Mouse (Mus musculus) adrenal gland, postnatal 36 days (tissue): Measurements from ENCODE around the gene Gm20481. TPM values are rescaled to one million over a fixed set of nuclear protein-coding genes. Genes with fewer than 3 reads are reported as not detected.
A peak's percentile ranks its signal among the peaks of the same experiment; 100 is the strongest.
"Not testable (repeated sequence)": the region's sequence is repeated elsewhere in the genome, so short reads cannot be mapped to it uniquely, and the experiment has no call there.

ENCODE experiments used
- DNase-seq, 2 experiments: peaks; one replicate each; pipeline ENCODE4 v3.0.0; 2021; ENCODE audit warnings: mixed read lengths in 1 of 2
- long read RNA-seq, 2 experiments: library from polyadenylated mRNA; stranded (forward); transcript quantifications; one replicate each; pipeline ENCODE4 v2.0.0; 2021; ENCODE audit warnings: borderline sequencing depth in 2 of 2
- total RNA-seq, 2 experiments: library from RNA; stranded (reverse); gene quantifications; 2 replicates each; pipeline ENCODE4 v1.2.3; 2021

Gm20481 gene
- total RNA-seq, result not detected
- long read RNA-seq, experiment 1, partial matches to known transcripts, result 0 of 2 reads
- long read RNA-seq, experiment 1, other reads (novel, unspliced or antisense), result 2 of 2 reads
- long read RNA-seq, experiment 2, partial matches to known transcripts, result 0 of 1 reads
- long read RNA-seq, experiment 2, other reads (novel, unspliced or antisense), result 1 of 1 reads

DNA sequence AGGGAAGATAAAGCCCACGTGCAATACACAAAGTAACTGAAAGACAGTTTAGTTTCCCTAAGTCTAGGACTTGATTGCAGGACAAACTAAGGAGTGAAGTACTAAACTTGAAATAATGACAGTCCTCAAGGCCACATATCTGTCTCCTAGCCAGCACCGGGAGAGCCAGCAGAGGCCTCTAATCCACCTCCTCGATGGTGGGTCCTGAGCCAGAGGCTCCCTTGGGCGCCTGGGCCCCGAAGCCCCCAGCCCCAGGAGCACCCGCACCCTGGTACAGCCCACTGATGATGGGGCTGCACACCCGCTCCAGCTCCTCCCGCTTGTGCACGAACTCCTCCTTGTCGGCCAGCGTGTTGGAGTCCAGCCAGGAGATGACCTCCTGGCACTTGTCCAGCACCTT lies at the start of gene Gm20481:
Gm20481 (plus strand) TSS at position 91 of the 400 bp plus-strand sequence.
- peak in 1 of 2 experiments; percentile 39 for DNase-seq

DNA sequence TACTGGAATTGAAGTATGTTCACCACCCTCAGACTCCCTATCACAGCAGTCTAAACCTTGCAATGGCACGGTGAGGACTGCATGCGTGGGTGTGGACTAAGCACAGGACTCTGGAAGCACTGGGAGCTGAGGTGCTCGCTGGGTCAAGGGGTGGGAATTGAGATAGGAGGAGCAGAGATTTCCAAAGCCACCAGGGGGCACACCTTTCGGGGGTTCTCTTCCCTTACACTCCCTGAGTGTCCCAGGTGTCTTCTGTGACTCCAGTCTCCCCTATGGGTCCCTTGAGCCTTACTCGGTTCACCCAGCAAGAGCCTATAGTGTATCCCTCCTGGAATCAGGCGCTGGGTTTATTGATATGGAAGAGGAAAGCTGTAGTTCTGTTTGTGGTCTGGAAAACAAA lies 46.8 kb upstream of the Gm20481 start:
- no peak for DNase-seq

DNA sequence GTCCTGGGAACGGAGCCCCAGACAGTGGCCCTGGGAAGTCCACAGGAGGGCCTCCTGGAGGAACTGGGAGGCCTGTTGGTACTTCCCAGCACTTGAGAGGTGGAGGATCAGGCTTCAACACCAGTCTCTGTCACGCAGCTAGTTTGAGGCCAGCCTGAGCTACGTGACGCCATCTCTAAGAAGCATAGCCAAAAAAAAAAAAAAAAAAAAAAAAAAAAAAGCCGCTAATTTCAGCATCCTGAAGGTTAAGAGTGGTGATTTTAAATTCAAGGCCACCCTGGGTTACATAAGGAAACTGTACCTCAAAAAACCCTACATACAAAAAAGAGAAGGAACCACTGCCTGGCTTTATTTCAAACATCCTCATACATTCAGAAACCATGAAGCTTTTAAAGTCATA lies 45.5 kb upstream of the Gm20481 start:
- no peak for DNase-seq

DNA sequence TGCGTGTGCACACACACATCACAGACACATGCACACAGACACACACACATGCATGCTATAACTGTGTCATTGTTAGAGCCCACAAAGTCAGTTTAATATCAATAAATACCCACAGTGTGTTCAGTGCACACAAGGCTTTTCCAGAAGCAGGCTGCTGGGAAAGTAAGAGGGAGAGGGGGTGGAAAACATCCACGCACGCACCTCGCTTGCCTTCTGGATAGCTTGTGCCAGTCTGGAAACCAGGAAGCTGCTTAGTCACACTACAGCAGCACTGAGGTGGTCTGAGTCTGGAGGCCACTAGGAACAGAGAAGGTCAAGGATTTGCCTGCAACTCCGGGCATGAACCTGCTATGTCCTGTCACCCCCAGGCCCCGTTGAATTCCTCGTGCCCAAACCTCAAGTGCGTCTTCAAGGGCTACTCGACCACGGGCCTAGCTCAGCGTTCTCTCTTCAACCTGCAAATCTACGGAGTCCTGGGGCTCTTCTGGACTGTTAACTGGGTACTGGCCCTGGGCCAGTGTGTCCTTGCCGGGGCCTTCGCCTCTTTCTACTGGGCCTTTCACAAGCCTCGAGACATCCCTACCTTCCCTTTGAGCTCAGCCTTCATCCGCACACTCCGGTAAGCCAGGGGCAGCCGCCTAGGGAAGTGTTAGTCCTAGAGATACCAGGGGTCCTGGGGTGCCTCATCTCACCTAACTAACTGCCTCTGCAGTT lies 42.2 kb upstream of the Gm20481 start:
- DNase-seq, result peak; percentile 47 to 55

DNA sequence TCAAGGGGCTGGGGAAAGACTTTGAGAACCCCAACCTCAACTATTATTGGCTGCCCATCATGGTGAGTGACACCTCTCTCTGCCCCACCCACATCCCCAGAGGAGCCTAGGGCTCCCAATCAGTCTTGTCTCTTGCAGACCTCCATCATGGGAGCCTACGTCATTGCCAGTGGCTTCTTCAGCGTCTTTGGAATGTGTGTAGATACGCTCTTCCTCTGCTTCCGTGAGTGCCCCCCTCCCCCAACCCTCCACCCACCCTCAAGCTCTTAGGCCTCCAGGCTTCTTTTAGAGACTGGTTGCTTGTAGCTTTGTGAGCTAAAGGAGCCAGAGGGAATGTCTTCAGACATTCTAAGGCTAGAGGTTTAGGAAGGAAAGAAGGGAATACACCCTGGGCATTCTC lies 40.9 kb upstream of the Gm20481 start:
- DNase-seq, result no peak

DNA sequence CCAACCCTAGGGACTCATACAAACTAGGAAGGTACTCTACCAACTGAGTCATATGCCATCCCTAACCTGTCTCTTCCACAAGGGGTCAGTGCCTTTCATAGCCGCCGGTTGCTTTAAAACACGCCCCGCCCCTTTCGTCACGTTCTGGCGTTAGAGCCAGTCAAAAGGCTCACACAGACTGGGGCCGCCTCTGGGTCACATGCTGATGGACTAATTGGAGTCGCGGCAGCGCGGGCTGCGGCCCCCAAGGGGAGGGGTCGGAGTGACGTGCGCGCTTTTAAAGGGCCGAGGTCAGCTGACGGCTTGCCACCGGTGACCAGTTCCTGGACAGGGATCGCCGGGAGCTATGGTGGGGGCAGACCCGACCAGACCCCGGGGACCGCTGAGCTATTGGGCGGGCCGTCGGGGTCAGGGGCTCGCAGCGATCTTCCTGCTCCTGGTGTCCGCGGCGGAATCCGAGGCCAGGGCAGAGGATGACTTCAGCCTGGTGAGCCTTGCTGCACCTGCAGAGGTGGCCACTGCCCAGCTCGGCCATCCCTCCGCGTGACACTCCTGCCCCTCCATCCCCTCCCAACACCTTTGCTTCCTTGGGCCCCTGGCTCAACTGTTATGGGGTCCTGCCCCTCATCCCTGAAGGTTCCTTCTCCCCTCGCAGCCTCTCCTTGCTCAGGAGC lies 38.5 kb upstream of the Gm20481 start, which contains the start of gene Neu1:
Neu1 (plus strand) TSS at position 193 of the 674 bp plus-strand sequence.
- peak; percentile 99 for DNase-seq

DNA sequence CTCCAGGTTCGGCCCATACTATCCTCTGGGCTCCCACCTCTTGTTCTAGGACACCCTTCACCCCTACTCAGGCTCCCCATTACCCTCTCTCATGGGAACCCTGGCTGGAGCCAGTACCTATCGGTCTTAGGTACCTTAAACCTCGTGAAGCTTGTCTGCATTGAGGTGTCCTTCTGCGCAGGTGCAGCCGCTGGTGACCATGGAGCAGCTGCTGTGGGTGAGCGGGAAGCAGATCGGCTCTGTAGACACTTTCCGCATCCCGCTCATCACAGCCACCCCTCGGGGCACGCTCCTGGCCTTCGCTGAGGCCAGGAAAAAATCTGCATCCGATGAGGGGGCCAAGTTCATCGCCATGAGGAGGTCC lies 38.0 kb upstream of the Gm20481 start:
- peak; percentile 29 to 45 for DNase-seq

DNA sequence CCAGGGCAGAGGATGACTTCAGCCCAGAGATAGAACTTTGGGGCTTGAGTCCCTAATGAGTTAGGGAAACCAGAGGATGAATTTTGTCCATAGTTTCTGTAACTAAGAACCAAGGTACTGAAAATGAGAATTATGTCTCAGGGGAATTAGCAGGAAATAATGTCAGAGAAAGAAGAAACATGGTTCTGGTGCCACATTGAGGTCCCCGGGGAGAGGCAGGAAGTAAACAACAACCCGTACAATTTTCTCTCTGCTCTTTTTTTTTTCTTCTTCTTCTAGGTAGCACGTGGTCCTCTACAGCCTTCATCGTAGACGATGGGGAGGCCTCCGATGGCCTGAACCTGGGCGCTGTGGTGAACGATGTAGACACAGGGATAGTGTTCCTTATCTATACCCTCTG lies 37.4 kb upstream of the Gm20481 start:
- DNase-seq, result no peak

DNA sequence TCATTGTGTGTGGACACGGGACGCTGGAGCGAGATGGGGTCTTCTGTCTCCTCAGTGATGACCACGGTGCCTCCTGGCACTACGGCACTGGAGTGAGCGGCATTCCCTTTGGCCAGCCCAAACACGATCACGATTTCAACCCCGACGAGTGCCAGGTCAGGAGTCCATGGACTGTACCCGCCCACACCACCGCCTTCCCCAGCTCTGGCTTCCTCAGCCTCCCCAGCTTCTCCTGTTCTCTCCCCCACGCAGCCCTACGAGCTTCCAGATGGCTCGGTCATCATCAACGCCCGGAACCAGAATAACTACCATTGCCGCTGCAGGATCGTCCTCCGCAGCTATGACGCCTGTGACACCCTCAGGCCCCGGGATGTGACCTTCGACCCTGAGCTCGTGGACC lies 35.7 kb upstream of the Gm20481 start:
- no peak for DNase-seq

DNA sequence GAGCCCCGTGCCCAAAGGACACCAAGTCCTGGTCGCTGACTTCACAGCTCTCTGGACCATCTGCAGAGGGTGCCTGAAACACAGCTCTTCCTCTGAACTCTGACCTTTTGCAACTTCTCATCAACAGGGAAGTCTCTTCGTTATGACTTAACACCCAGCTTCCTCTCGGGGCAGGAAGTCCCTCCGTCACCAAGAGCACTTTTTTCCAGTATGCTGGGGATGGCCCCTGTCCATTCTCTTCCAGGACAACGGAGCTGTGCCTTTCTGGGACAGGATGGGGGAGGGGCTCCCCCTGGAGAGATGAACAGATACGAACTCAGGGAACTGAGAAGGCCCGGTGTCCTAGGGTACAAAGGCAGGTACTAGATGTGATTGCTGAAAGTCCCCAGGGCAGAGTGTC lies 34.9 kb upstream of the Gm20481 start:
- DNase-seq, result peak in 1 of 2 experiments; percentile 58

DNA sequence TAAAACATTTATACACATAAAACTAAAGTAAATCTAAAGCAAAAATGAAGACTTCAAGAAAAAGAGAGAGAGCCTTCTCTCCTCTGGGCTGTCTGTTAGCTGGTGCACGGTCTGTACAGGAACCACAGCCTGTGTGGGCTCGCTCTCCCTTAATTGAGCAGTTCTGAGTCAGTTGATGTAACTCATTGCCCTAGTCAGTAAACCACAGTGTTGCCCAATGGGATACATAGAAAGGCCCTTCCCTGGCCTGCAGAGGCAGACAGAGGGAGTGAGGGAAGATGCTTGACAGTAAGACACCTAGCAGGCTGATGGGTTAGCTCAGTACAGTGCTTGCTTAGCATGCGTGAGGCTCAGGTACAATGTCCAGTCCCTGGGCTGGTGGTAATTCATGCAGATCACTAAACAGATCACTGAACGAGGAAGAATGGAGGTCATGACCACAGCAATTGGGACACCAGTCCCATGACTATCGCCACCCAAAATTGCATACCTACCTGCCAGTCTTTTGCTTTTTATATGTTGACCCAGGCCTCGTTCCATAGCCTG lies 31.7 kb upstream of the Gm20481 start:
- DNase-seq, result no peak

DNA sequence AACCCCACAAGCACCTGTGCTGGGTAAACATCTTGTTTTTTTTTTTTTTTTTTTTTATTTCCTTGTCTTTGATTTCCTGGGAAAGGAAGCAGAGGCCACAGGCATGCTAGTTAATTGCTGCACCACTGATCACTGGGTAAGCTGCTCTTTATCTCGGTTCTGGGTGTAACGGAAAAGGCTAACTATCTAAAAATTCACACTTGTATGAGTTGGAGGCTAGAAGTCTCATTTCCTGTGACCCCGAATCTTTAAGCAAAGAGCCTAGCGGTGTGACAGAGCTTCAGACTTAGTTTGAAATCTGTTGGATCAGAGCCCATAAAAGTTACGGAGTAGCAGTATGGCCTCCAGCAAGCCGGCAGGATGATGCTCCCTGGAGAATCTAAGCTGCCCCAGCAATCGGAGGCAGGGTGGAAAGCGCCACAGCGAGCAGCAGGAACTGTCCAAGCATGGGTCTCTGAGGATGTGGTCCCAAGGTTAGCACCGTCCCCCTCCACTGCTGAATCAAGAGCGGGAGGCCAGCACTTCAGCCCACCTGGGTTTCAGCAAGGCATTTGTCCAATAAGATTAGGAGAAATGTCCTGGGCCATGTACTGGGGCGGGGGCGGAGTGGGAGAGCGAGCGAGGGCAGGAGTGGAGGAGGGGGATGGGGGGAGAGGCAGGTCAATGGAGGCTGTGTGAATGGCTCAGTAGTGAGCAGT lies 28.2 kb upstream of the Gm20481 start:
- DNase-seq, result peak in 1 of 2 experiments; percentile 28

DNA sequence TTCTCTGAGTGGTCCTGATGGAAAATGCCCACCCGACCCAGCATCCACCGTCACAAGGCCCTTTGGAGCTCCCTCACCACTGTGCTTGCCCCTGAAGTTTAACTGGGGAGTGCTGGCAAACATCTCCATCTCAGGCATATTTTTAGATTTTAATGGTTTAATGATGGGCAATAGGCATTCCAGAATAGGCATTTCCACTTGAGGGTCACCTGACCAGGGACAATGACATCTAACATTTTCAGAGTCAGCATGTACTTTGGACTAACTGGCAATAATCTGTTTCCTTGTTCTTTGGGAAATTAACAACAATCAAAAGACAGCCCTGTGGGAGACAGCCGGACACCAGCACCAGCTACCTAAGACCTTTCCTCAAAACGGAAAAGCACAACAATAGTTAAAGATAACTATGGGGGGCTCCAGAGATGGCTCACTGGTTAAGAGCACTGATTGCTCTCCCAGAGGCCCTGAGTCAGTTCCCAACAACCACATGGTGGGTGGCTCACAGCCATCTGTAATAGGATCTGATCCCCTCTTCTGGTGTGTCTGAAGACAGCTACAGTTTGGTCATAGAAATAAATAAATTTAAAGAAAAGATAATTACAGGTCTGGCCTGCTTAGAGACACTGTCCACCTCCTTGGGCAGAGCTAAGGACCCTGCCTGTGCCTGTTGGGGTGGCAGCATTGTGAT lies 26.4 kb upstream of the Gm20481 start:
- no peak for DNase-seq

DNA sequence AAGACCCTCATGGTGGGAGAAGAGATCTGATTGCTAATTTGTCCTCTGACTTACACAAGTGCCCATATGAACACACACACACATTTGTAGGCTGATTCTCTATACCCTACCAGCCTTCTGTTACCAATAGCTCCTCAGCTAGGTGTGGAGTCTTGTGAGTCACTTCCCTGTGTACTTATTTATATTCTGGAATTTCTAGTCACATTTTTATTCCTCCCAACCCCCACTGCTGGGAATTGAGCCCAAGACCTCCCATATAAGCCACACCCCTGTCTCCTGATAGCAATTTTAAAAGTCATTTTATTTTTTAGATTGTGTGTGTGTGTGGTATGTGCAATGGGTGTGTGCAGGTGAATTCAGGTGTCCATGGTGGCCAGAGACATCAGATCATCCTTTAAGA lies 25.4 kb upstream of the Gm20481 start:
- DNase-seq, result no peak

DNA sequence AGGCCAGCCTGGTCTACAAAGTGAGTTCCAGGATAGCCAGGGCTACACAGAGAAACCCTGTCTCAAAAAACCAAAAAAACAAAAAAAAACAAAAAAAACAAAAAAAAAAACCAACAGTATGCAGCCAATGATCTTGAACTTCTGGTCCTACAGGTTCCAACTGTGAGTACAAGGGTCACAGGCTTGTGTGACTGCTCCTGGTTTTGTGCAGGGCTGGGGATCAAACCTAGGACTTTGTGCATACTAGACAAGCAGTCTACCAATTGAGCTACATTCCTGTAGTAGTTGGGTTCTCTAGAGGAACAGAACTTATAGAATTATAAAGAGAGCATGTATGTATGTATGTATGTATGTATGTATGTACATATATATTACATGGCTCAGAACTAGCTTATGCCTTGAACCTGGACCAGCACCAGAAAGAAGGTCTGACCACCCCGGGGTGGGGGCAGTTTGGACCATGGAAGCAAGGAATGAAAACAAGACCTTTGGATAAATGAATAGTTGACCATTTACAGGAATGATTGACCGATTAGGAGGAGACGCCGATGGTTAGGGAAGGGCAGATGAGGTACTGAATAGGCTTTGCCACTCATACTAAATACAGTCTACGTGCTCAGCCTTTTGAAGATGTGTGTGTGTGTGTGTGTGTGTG lies 23.1 kb upstream of the Gm20481 start:
- DNase-seq, result no peak

DNA sequence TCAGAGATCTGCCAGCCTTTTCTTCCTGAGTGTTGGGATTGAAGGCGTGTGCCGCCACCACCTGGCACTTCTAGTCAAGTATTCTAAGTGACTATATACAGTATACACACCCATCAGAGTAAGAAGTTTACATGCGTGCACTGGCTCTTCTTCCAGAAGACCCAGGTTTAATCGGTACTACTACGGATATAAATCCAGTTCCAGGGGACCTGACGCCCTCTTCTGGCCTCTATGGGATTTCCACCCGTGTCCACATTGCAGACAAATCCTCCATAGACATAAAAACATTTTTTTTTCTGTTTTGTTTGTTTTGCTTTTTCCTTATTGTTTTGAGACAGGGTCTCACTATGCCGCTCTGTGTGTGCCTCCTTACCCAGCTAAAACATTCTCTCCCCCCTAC lies 22.1 kb upstream of the Gm20481 start:
- DNase-seq, result peak; percentile 39 to 65

DNA sequence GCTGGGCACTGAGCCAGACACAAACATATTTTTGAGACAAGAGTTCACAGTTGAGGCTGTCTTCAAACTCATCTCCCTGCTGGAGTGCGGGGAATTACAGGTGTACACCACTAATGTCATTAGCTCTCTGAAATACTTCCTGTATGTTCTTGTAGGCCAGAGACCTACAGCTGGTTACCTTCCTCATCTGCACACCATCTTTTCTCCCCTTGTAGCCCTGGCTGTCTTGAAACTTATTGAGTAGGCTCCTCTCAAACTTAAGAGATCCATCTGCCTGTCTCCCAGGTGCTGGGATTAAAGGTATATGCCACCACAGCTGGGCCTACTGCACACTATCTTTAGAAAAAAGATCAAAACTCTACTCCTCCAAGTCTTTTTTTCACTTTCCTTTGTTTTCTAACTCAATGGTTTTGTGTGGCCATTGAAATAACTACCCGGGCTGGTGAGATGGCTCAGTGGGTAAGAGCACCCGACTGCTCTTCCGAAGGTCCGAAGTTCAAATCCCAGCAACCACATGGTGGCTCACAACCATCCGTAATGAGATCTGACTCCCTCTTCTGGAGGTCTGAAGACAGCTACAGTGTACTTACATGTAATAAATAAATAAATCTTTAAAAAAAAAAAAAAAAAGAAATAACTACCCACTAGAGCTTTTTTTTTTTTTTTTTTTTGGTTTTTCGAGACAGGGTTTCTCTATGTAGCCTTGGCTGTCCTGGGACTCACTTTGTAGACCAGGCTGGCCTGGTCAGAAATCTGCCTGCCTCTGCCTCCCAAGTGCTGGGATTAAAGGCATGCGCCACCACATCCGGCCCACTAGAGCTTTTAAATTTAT lies 20.8 kb upstream of the Gm20481 start:
- DNase-seq, result not testable (repeated sequence)

DNA sequence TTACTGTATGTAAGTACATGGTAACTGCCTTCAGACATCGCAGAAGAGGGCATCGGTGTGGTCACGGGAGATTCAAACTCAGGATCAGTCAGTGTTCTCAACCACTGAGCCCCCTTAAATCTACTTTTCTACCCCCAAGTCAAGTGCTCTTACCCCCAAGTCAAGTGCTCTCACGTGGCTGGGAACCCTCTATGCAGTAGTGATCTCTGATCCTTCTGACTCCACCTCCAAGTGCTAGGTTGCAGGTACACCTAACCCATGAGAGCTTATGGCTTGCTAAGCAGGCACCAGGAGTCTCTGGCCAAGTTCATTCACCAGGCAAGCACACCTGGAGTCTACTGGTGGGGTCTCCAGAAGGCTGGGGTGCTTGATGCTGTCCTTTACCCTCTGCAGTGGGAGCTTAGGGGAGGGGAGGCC lies 20.2 kb upstream of the Gm20481 start:
- no peak for DNase-seq

DNA sequence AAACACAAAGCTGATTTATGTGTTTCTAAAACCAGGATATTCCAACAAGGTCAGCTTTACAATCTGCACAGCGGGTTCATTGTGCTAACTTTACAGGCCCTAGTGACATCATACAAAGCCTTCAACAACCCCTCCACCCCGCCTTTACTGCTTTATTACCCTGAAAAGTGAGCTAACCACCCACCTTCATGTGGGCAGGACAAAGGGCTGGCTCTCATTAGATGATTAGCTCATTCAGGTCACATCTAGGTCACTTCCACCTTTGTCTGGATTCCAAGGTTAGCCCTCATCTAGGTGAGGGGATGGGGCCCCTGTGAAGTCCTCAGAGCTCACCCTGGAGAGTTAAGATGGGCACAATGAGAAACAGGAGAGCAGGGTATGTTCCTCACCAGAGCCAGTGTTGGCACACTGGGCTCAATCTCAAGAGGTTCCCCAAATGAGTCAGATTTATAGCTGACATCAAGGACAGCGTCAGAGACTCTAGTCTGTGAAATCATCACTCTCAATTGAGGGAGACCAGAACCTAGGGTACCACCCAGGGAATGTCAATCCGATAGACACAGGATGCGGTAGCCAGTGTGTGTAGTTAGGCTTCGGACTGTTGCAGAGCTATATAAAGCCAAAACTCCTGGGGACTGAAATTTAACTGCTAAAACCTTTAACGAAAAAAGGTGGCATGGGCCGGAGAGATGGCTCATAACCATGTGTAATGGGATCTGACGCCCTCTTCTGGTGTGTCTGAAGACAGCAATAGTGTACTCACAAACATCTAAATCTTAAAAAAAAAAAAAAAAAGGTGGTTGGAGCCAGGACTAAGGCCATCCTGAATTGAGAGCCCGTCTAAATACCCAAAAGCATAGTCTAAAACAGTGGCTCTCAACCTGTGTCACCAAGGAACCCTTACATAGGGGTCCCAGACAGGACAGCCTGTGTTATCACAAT lies 18.9 kb upstream of the Gm20481 start:
- no peak for DNase-seq
